Mouse (Mus musculus) thymus, adult 2 months (tissue): ENCODE measurements around the gene Meis3.

Experiments
- CTCF ChIP-seq: fragments of 200-500 bp; IDR thresholded peaks from 2 replicates; pipeline ENCODE4 v1.5.1; 2012; ENCODE audit warnings: mild to moderate bottlenecking, control low read depth, low read length, moderate library complexity, borderline replicate concordance; ENCODE audit not compliant: control insufficient read depth, poor library complexity, insufficient read depth; ENCODE audit errors: extremely low read depth
- POLR2A ChIP-seq: fragments of 200-500 bp; IDR thresholded peaks from 2 replicates; pipeline ENCODE4 v1.6.1; 2012; ENCODE audit warnings: mild to moderate bottlenecking, low read length, control low read depth, moderate library complexity; ENCODE audit not compliant: control insufficient read depth, poor library complexity, insufficient read depth; ENCODE audit errors: extremely low read depth

- TF ChIP-seq CTCF (no peak), POLR2A (no peak)
These were observed 14.2 kb upstream of the Meis3 start for GRCm38 (mm10) chr7:16160702-16161101.
